Mouse (Mus musculus) telencephalon, adult 2 months (tissue): ENCODE measurements around the gene Chdh.

ENCODE experiments used
- DNase-seq: peaks from one replicate; pipeline ENCODE4 v3.0.0-alpha.2; 2011; ENCODE audit warnings: low read depth, low spot score

The Chdh gene

DNA sequence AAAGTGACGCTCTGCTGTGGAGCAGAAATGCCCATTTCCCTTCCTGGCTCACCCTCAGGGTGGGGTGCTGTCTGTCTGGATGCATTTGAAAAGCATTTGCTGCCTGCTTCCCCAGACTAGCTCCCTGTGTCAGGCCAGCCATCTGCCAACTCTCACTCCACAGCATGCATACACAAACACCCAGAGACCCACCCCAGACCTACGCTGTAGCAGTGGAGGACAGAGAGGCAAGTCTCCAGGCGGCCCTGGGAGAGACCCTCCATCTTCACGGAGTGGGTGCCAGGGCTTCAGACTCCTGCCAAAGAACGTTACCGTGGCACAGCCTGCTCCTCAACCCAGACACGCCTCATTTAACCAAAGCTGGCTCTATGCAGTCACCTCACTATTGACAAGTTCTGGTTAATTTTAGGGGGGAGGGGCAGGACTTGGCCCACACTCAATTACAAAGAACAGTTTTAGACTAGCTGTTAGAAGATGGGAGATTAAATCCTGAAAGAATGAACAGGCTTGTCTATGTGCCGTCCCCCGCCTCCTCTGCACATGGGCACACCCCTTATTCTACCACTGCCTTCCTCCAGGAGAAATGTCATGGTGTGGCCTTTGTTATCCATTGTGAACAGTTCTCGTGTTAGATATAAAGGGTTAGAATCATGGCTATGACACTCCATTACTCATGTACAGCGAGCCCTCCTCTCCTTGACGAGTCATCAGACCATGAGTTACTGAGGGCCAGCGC, 47.4 kb downstream of the Chdh start:
- DNase-seq, result no peak

DNA sequence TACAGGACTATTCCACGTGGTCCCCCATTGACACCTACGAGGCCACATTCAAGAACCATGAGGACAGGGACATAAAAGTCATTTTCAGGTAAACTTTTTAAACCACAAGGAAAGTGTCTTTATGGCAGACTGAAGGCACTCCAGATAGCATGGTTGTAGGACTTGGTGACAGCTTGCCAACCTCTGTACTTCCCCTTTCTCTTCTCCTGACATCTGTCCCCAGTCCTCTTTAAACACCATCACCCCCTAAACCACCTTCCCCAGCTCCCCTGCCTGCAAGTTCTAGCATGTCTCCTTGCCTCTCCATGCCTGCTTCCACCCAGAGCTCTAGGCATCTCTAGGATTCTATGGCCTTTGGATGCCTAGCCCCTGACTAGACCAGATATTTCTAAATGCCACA, 56.0 kb downstream of the Chdh start:
- DNase-seq, result no peak

DNA sequence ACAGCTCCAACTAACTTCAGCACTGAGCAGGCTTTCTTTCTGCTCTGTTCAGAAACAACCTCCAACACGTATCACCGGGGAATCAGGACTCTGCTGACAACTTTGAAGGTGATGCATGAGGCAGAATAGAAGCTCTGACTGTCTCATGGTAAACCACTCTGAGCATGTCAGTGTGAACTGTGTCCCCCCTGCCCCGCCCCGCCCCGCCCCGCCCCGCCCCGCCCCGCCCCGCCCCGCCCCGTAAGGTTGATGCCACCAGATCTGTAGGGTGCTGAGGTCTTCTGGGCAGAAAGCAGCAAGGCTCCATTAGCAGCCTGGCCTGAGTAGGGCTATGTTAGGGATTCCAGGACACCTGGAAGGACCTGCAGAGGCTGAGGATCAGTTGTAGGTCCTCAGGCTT, 57.9 kb downstream of the Chdh start:
- no peak for DNase-seq

DNA sequence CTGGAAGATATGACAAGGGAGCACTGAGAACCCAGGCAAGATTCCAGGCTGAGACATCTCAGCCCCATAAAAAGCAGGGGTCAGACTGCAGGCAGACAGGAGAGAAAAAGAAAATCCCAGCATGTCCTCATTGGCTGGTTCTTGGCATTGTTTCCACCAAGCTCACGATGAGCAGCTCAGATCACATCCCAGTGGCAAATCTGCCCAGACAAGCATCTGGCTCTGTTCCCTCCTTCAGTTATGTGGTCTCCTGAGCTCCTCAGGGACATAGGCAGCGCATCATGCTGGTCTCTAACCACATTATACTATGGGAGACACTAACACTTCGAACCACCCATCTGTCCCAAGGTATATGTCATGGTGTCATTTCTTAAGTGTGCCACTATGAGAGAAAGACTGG, 59.7 kb downstream of the Chdh start:
- DNase-seq, result no peak

DNA sequence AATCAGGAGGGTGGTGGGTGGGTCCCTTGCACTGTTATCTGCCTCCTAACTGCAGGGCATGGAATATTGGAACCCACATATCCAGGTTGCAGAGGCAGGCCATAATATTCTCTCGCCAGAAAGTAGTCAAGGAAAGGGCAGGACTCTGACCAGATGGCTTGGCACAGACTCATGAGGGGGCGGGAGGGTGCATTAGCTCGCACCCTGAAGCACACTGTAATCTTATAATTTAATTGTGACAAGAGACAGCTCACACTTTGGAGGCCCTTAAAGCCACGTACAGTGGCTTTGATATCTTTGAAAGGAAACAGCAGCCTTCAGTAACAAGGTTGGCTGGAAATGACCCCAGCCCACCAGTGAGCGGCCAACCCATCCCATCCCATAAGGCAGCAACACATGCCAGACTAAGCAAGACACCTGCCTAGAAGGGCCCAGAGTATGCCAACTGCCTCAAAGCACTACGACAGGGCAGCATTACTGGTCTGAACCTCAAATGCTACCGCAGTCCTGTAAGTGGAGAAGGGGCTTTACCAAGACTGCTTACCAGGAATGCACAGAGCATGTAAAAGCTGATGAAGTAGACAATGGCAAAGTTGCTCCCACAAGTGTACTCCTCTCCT, 66.6 kb downstream of the Chdh start:
- no peak for DNase-seq

DNA sequence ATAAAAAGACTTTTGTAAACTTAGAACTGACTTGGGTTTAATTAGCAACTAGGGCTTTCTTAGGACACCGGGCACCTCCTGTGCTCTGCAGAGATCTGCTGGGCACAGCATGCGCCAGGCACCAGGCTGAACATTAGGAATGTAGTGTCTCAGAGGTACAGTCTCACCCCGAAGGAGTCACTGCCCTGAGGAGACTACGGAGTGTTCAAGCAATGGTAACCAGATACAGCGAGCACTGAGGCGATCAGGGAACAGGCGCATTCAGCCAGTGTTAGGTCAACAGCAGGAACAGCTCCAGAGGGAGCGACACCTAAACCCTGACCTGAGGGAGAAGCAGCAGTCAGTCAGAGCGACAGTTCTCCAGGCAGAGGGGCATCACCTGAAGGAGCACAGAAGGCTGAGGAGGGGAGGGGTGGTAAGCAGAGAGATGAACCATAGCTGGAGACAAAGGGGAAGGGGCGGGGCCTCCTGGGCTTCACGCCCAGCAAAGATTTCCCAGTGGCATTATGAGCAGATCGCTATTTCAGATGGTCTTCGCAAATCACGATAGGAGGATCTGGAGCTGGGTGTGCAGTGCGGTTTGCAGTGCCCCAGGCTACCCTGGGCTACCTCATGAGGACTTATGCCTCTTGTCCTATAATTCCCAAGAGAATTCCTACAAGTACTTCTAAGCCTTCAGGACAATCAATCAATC, 69.4 kb downstream of the Chdh start:
- no peak for DNase-seq

DNA sequence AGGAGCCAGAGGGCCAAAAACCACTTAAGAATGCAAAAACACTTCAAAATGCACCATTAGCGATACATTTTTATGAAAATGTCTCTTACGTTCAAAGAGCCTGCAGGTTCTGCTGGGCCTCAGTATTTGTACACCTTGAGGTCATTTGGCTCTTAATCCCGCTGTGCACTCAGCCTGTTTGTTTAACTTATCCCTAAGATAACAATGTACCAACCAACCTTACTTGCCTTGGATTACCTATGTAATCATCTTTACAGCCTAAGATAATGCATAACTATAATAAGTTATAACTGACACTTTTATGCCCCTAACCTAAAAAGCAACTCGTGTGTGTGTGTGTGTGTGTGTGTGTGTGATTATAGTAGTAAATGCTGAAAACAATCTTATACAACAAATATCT, 70.9 kb downstream of the Chdh start:
- DNase-seq, result no peak
